Mouse (Mus musculus): ENCODE results near the gene Alkbh5.

GRCm38 (mm10) chr11:60541831-60542230 lies 5.7 kb downstream of the Alkbh5 start:
- TF ChIP-seq CTCF (IDR thresholded peaks at IDR 0.05; ENCODE audit: control insufficient read depth, insufficient read depth, insufficient read length) (no peak), MAX (IDR thresholded peaks at IDR 0.05) (no peak), CEBPB (IDR thresholded peaks at IDR 0.05; ENCODE audit: low read depth) (no peak), USF1 (IDR thresholded peaks at IDR 0.05; ENCODE audit: low read depth) (no peak)
